Mouse (Mus musculus): ENCODE data around the gene Lrrc55. TPM values are rescaled to one million over a fixed set of nuclear protein-coding genes. Genes with fewer than 3 reads are reported as not detected.

Gene Lrrc55
- total and polyA plus RNA-seq, 3 experiments, result not detected

DNA sequence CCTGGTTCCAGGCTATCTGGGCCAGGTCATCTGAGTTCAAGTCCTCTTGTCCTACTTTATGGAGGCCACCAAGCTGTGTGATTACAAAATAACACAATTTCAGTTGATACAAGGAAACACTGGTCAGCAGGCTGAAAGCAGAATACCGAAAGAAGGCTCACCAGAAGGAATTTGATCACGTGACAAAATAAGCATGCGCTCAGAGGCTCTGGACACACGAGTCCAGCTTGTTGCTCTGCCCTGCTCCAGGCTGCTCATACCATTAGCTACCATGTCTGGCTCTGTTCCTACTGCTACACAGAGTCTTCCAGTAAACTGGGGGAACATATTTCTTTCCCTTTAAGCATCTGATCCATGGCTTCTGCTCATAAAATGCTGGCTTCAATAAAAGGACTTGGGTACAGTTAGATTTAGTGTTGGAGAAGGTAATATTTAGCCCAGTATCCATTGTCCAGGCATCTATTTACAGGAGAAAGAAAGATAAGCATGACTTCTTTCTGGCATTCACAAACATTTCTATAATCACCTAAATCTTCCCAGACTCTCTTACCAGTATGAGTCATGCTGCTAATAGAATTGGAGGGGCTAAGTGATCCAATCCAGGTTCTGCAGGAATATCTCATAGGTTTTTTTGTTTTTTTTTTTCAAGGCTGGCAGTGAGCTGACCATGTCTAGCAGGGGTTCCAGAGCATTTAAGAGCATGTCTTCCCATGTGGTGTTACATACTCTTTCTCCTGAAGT is 33.9 kb upstream of the Lrrc55 start:
- no peaks in the 10 kb centered on the region for H3K9me3 ChIP-seq (replicated peaks; ENCODE audit: insufficient read depth, low read length)
- H3K9ac ChIP-seq (ENCODE audit: control insufficient read depth, low read depth, low read length, poor library complexity, severe bottlenecking), result no peak overlapping the region
- no peaks in the 10 kb centered on the region for H3K79me2 ChIP-seq (ENCODE audit: control insufficient read depth, insufficient read depth, low read length, poor library complexity)
- H3K4me3 ChIP-seq (ENCODE audit: control insufficient read depth in 1 of 2, insufficient read depth in 1 of 2, low read depth in 2 of 2, low read length in 2 of 2), result no peak overlapping the region
- no peak for DNase-seq (ENCODE audit: low read depth, low spot score)
- no peaks in the 10 kb centered on the region for H3K36me3 ChIP-seq (ENCODE audit: control insufficient read depth in 1 of 2, insufficient read depth in 2 of 2, low read length in 2 of 2)
- H3K4me1 ChIP-seq (ENCODE audit: control insufficient read depth in 1 of 2, insufficient read depth in 2 of 2, low read length in 2 of 2), result no peaks in the 10 kb centered on the region
- H3K27me3 ChIP-seq (ENCODE audit: control insufficient read depth in 1 of 2, insufficient read depth in 2 of 2, low read length in 2 of 2), result peaks cover 1 to 4% of the 10 kb centered on the region in 2 experiments; a peak in 2 of 4 replicates
- TF ChIP-seq USF1 (IDR thresholded peaks at IDR 0.05; ENCODE audit: low read depth, low read length), result 0 out of 2 replicates have a peak, but pooled peaks have one; percentile 5
- no peak for TF ChIP-seq KAT2A (conservative IDR thresholded peaks at IDR 0.05; ENCODE audit: low read depth, low read length)
- no peak for TF ChIP-seq GABPA (IDR thresholded peaks at IDR 0.05; ENCODE audit: low read depth, low read length)
- TF ChIP-seq ZC3H11A (IDR thresholded peaks at IDR 0.05; ENCODE audit: low read depth, low read length), result no peak
- no peak for TF ChIP-seq TBP (IDR thresholded peaks at IDR 0.05; ENCODE audit: low read depth, low read length)
- TF ChIP-seq MAZ (IDR thresholded peaks at IDR 0.05; ENCODE audit: low read depth, low read length), result no peak
- no peak for TF ChIP-seq POLR2AphosphoS2 (IDR thresholded peaks at IDR 0.05; ENCODE audit: low read length)
- H3K27ac ChIP-seq (ENCODE audit: control insufficient read depth, low read depth, low read length), result no peak overlapping the region

DNA sequence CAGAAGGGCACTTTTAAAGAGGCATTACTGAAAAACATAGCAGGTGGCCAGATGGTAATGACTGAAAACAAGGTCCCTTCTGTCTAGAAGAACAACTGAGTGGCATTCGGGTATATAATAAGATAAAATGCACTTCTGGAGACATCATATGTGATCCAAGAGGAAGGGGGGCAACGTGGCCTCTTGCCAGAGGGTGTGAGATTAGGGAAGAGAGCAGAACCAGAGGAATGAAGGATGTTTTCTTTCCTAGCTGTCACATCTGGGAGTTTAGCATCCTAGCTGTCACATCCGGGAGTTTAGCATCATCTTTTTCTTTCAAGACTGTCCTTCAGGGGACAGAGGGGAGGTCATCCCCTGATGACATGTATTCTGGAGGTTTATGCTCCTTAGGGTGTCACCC is 32.6 kb upstream of the Lrrc55 start:
- TF ChIP-seq USF2 (IDR thresholded peaks at IDR 0.05; ENCODE audit: borderline replicate concordance in 1 of 2, insufficient read depth in 1 of 2, low read depth in 1 of 2, low read length in 2 of 2), result no peak
- no peak for TF ChIP-seq MXI1 (IDR thresholded peaks at IDR 0.05; ENCODE audit: low read depth, low read length)
- no peak for TF ChIP-seq RCOR1 (IDR thresholded peaks at IDR 0.05; ENCODE audit: low read depth, low read length)
- no peak for TF ChIP-seq UBTF (IDR thresholded peaks at IDR 0.05; ENCODE audit: borderline replicate concordance, insufficient read depth, low read depth, low read length)
- TF ChIP-seq POLR2AphosphoS5 (IDR thresholded peaks at IDR 0.05; ENCODE audit: borderline replicate concordance, low read depth, low read length), result no peak
- no peak for TF ChIP-seq EP300 (IDR thresholded peaks at IDR 0.05; ENCODE audit: low read depth in 1 of 2, low read length in 2 of 2)
- TF ChIP-seq GABPA (IDR thresholded peaks at IDR 0.05; ENCODE audit: low read depth, low read length), result no peak
- Histone ChIP-seq H3K27ac (ENCODE audit: control insufficient read depth, low read depth, low read length) (no peak overlapping the region), H3K36me3 (ENCODE audit: control insufficient read depth in 1 of 2, insufficient read depth in 2 of 2, low read length in 2 of 2) (no peaks in the 10 kb centered on the region), H3K27me3 (ENCODE audit: control insufficient read depth in 1 of 2, insufficient read depth in 2 of 2, low read length in 2 of 2) (peaks cover 0 to 1% of the 10 kb centered on the region in 2 experiments; a peak in 1 of 4 replicates), H3K4me1 (ENCODE audit: control insufficient read depth in 1 of 2, insufficient read depth in 2 of 2, low read length in 2 of 2) (no peaks in the 10 kb centered on the region), H3K79me2 (ENCODE audit: control insufficient read depth, insufficient read depth, low read length, poor library complexity) (no peaks in the 10 kb centered on the region), H3K9me3 (replicated peaks; ENCODE audit: insufficient read depth, low read length) (no peaks in the 10 kb centered on the region), H3K9ac (ENCODE audit: control insufficient read depth, low read depth, low read length, poor library complexity, severe bottlenecking) (no peak overlapping the region), H3K4me3 (ENCODE audit: control insufficient read depth in 1 of 2, insufficient read depth in 1 of 2, low read depth in 2 of 2, low read length in 2 of 2) (no peak overlapping the region)
- DNase-seq (ENCODE audit: low read depth, low spot score), result no peak
